Mouse (Mus musculus): ENCODE results near the gene Plk5.

Gene Plk5

GRCm38 (mm10) chr10:80356001-80356682, at the start of gene Plk5:
TSS of gene Plk5 (plus strand) at chr10:80356459.
- no peak for DNase-seq (ENCODE audit: low spot score in 2 of 2)

- no peak for DNase-seq (ENCODE audit: low spot score in 2 of 2)
Observed at GRCm38 (mm10) chr10:80311560-80311959, 44.7 kb upstream of the Plk5 start.

GRCm38 (mm10) chr10:80312586-80313504, 43.4 kb upstream of the Plk5 start:
- DNase-seq (ENCODE audit: low spot score in 2 of 2): no peak

- DNase-seq (ENCODE audit: low spot score in 2 of 2): no peak
Observed at GRCm38 (mm10) chr10:80313627-80314201, 42.5 kb upstream of the Plk5 start.

GRCm38 (mm10) chr10:80314494-80315001, 41.7 kb upstream of the Plk5 start:
- no peak for DNase-seq (ENCODE audit: low spot score in 2 of 2)

- DNase-seq (ENCODE audit: low spot score in 2 of 2): no peak
Observed at GRCm38 (mm10) chr10:80315315-80315714, 40.9 kb upstream of the Plk5 start.

- DNase-seq (ENCODE audit: low spot score in 2 of 2): no peak
Observed at GRCm38 (mm10) chr10:80316359-80316781, 39.9 kb upstream of the Plk5 start.

GRCm38 (mm10) chr10:80317011-80317410, 39.2 kb upstream of the Plk5 start:
- no peak for DNase-seq (ENCODE audit: low spot score in 2 of 2)

- peak; percentile 76 to 85 for DNase-seq (ENCODE audit: low spot score in 2 of 2)
Observed at GRCm38 (mm10) chr10:80320340-80320760, 35.9 kb upstream of the Plk5 start, which contains the start of gene 2310011J03Rik. TSS of gene 2310011J03Rik (minus strand) at chr10:80320537.

GRCm38 (mm10) chr10:80321014-80321669, 35.1 kb upstream of the Plk5 start:
- DNase-seq (ENCODE audit: low spot score in 2 of 2): no peak

- no peak for DNase-seq (ENCODE audit: low spot score in 2 of 2)
Observed at GRCm38 (mm10) chr10:80321670-80322581, 34.3 kb upstream of the Plk5 start.

- DNase-seq (ENCODE audit: low spot score in 2 of 2): no peak
Observed at GRCm38 (mm10) chr10:80322811-80323211, 33.4 kb upstream of the Plk5 start.

GRCm38 (mm10) chr10:80323261-80324119, 32.8 kb upstream of the Plk5 start:
- DNase-seq (ENCODE audit: low spot score in 2 of 2): no peak

- no peak for DNase-seq (ENCODE audit: low spot score in 2 of 2)
Observed at GRCm38 (mm10) chr10:80324120-80325037, 31.9 kb upstream of the Plk5 start.

GRCm38 (mm10) chr10:80325045-80325444, 31.2 kb upstream of the Plk5 start:
- DNase-seq (ENCODE audit: low spot score in 2 of 2): no peak

GRCm38 (mm10) chr10:80329273-80330081, 26.8 kb upstream of the Plk5 start, which contains the start of the genes Pcsk4 and Reep6:
TSS of gene Pcsk4 (minus strand) at chr10:80329498.
TSS of gene Reep6 (plus strand) at chr10:80329953.
- peak; percentile 95 to 97 for DNase-seq (ENCODE audit: low spot score in 2 of 2)

- no peak for DNase-seq (ENCODE audit: low spot score in 2 of 2)
Observed at GRCm38 (mm10) chr10:80330084-80330483, 26.2 kb upstream of the Plk5 start.
